Mouse (Mus musculus) MEL (cell line): ENCODE results near the gene Rbm38.

Source experiments
- CTCF ChIP-seq, 3 experiments: IDR thresholded peaks in 2 of 3; conservative IDR thresholded peaks in 1 of 3; 2 replicates each; pipeline ENCODE4 v1.5.1; 2011 to 2012; ENCODE audit warnings: low read length in 3 of 3, low read depth in 2 of 3, mild to moderate bottlenecking in 2 of 3, improper control_type of control experiment in 1 of 3, inconsistent platforms in 1 of 3, mixed read lengths in 1 of 3, moderate library complexity in 1 of 3; ENCODE audit not compliant: control insufficient read depth in 1 of 3, insufficient read depth in 1 of 3, poor library complexity in 1 of 3, severe bottlenecking in 1 of 3
- POLR2AphosphoS5 ChIP-seq: IDR thresholded peaks from 2 replicates; pipeline ENCODE4 v1.6.1; 2012; ENCODE audit warnings: low read depth, borderline replicate concordance, mild to moderate bottlenecking, inconsistent platforms, low read length, moderate library complexity, mixed read lengths

DNA sequence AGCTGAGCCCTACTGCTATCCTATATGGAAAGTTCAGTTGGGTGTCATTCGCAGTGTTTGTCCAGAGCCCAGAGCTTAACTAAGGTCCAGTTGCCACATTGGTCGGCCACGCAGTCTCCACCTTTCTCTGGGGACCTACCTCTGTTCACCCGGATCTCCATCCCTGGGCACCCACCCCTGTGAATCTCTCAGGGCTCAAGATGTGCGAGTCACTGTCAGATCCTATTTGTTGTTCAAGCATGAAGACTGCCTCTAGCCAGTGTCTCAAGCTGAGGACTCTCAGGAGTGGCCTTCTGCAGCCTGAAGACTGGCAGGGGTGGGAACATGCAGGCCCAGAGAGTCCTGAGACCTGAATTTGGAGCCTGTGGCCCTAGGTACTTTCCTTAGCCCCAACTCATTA, 15.8 kb downstream of the Rbm38 start:
- TF ChIP-seq POLR2AphosphoS5 = no peak
- no peak for TF ChIP-seq CTCF (IDR thresholded peaks at IDR 0.05 in 2 of 3, conservative IDR thresholded peaks at IDR 0.05 in 1 of 3; ENCODE audit: control insufficient read depth in 1 of 3, insufficient read depth in 1 of 3, low read depth in 2 of 3, low read length in 3 of 3, poor library complexity in 1 of 3, severe bottlenecking in 1 of 3)
